Mouse (Mus musculus): ENCODE results near the gene Appl2.

Gene Appl2

GRCm38 (mm10) chr10:83565449-83566441 lies 82.8 kb downstream of the Appl2 start:
- no peak for DNase-seq

- DNase-seq: no peak
These were observed 85.5 kb downstream of the Appl2 start for GRCm38 (mm10) chr10:83563005-83563404.
